Mouse (Mus musculus) left cerebral cortex, postnatal 36 days (tissue): ENCODE measurements around the gene Gm2244. TPM values are rescaled to one million over a fixed set of nuclear protein-coding genes. Genes with fewer than 3 reads are reported as not detected.
"Not testable (repeated sequence)": the region's sequence is repeated elsewhere in the genome, so short reads cannot be mapped to it uniquely, and the experiment has no call there.

ENCODE experiments used
- DNase-seq, 2 experiments: peaks; one replicate each; pipeline ENCODE4 v3.0.0; 2021 to 2022; ENCODE audit warnings: low spot score in 2 of 2, mixed read lengths in 1 of 2
- intact Hi-C: fragments of 180-260 bp; cut with DNase I; formaldehyde crosslinking; loops from one replicate; pipeline ENCODE4 v1.15.1; 2025
- total RNA-seq, 2 experiments: library from RNA; stranded (reverse); gene quantifications; 2 replicates each; pipeline ENCODE4 v1.2.3; 2021

The Gm2244 gene
- not detected for total RNA-seq

DNA sequence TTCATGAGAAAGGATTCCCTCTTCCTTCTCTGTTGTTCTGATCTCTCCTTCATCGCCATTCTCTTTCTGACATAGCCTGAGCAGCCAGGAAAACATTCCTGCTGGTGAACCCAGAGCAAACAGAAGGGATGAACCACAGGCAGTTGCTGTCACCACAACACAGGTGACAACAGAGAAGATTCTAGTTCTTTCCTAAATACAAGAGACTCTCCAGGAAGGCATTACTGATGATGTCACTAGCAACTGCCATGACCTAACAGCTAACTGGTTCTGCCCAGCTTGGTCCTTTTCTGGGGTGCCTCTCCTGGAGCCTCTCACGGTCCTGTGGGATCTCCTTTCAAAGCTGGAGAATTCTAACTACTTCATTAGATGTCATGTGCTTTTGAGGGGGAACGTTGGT is at the start of gene Gm2244:
Gene Gm2244, minus strand, starts transcription at position 101 of the 400 bp plus-strand sequence.
- intact Hi-C loops, DNase-seq: not testable (repeated sequence)

DNA sequence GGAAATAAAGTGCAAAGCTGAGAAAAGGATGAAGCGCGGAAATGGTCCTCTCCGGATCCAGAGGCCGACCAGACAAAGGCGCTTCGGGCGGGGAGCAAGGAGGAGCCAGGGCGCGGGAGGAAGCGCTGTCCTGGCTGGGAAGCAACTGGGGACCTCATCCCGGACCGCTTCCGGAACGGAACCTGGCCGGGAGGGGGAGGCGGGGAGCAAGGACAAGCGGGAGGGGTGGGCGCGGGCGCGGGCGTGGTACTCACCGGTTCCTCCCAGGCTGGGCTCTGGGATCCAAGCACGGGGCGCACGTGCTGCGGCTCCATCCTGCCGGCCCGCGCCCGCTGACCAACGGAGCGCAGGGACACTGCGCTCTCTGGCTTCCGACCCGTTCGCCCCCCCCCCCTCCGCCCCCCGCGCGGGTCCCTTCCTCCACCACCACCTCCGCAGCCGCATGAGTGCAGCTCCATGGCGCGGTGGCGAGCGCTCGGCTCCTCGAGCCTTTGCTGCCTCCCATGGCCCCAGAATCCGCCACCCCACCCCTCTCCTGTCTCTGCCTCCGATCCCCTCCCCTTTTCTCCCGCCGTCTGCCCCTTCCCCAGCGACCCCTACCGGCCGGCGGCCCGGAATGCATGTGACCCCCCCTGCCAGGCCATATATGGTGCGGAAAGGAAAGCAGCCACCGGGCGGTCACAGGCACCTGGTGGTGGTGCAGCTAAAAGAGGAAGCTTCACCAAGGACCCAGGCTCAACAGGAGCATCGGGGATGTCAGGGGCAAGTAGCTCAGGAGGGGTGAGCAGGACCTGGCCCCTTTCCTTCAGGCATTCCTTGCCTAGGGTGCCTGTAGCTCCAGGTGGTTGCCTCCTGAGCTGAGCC is 35.3 kb upstream of the Gm2244 start, which contains the start of gene Gm2237:
Gene Gm2237, minus strand, starts transcription at position 332 of the 864 bp plus-strand sequence.
- DNase-seq = peak; percentile 10 to 15
- intact Hi-C loops = not testable (repeated sequence)

Other genes with a start within 250 kb of the Gm2244 start
- not detected for gene Gm21738, start 131.0 kb downstream of the Gm2244 start, total RNA-seq
- 1 to 10 TPM; 2.4 to 2.9 TPM for gene Gm2237, start 35.2 kb upstream of the Gm2244 start, total RNA-seq
- gene Gm5458, start 52.6 kb upstream of the Gm2244 start, total RNA-seq = not detected
- 1 to 10 TPM; 1.9 to 2.5 TPM for gene Nid2, start 201.3 kb upstream of the Gm2244 start, total RNA-seq